Mouse (Mus musculus): ENCODE results near the gene Npr3. TPM values are rescaled to one million over a fixed set of nuclear protein-coding genes. Genes with fewer than 3 reads are reported as not detected.

Gene Npr3
- polyA plus RNA-seq, 1 experiment = 163 TPM

Other genes with a start within 250 kb of the Npr3 start
- 14.6 and 15.7 TPM in 2 replicates for gene Sub1, start 89.7 kb upstream of the Npr3 start, polyA plus RNA-seq (2012; rRNA removed)
- 98.9 and 124 TPM in 2 replicates for gene Zfr, start 210.5 kb upstream of the Npr3 start, polyA plus RNA-seq (2012; rRNA removed)

Measured in gonadal fat pad, adult 2 months (tissue).